In genomic region chr16:25042669-25043440, GRCm38 (mm10) we compare ENCODE assay signal across 12 mouse cellular contexts.
DNase-seq lines count a peak whose midpoint lies in the region; ATAC-seq and TF ChIP-seq lines count a peak whose summit lies in the region.
"Had no signal": no experiment of that assay in that cellular context is flagged by ENCODE, and none has a peak within 500 bp of the region (broad histone marks: within the 10 kb centered on the region; RNA-seq: fewer than 3 reads in every experiment).

No protein-coding gene starts in this region.

- H3K27ac ChIP-seq in bone marrow macrophage, adult 2 months (ENCODE audit: insufficient read depth, low read depth, low read length) = peak overlapping the region; percentile 86
- 0 out of 2 replicates have a peak overlapping the region, but pooled peaks have one; percentile 6 for H3K27ac ChIP-seq in heart, embryonic 13.5 days (replicated peaks)
- H3K27ac ChIP-seq: hindbrain, postnatal 0 days; liver, embryonic 15.5 days had no signal

- no peak for TF ChIP-seq POLR2A in bone marrow macrophage, adult 2 months (IDR thresholded peaks at IDR 0.05; ENCODE audit: borderline replicate concordance, low read depth, low read length)
- no peak for TF ChIP-seq POLR2A in myocyte (IDR thresholded peaks at IDR 0.05; ENCODE audit: insufficient read length, low read depth)

- peaks cover 81% of the 10 kb centered on the region for H3K4me1 ChIP-seq in bone marrow macrophage, adult 2 months (ENCODE audit: control insufficient read depth, insufficient read depth, low read length)
- peaks cover 41% of the 10 kb centered on the region for H3K4me1 ChIP-seq in heart, embryonic 13.5 days
- H3K4me1 ChIP-seq: liver, embryonic 15.5 days had no signal

- no peak for ATAC-seq in heart, embryonic 13.5 days (ENCODE audit: extremely low read depth, insufficient number of reproducible peaks, low FRiP score, low TSS enrichment)
- ATAC-seq: hindbrain, postnatal 0 days; midbrain, embryonic 16.5 days had no signal

- no peak overlapping the region for H3K9ac ChIP-seq in heart, embryonic 13.5 days
- H3K9ac ChIP-seq: liver, embryonic 15.5 days had no signal

- 53% methylated on average over 8 of the region's 8 CpGs for WGBS in heart, embryonic 13.5 days

- peaks cover 7% of the 10 kb centered on the region; the same call in 1 of the 2 replicates for H3K27me3 ChIP-seq in heart, embryonic 13.5 days (replicated peaks)
- H3K27me3 ChIP-seq in myocyte (ENCODE audit: control insufficient read depth, insufficient read depth, insufficient read length) = no peaks in the 10 kb centered on the region
- H3K27me3 ChIP-seq: liver, embryonic 15.5 days had no signal

- no peaks in the 10 kb centered on the region for H3K36me3 ChIP-seq in heart, embryonic 13.5 days
- H3K36me3 ChIP-seq in myocyte (ENCODE audit: control insufficient read depth, insufficient read depth) = no peaks in the 10 kb centered on the region
- H3K36me3 ChIP-seq: liver, embryonic 15.5 days had no signal

- no peak for TF ChIP-seq CTCF in bone marrow macrophage, adult 2 months (IDR thresholded peaks at IDR 0.05; ENCODE audit: low read depth, low read length)

- no peaks in the 10 kb centered on the region for H3K79me2 ChIP-seq in myocyte (ENCODE audit: control insufficient read depth, insufficient read depth)

- peak overlapping the region; percentile 49 for H3K4me3 ChIP-seq in bone marrow macrophage, adult 2 months (ENCODE audit: insufficient read depth, low read length)
- H3K4me3 ChIP-seq in heart, embryonic 13.5 days = no peak overlapping the region
- H3K4me3 ChIP-seq in myocyte = peak overlapping the region; percentile 18
- H3K4me3 ChIP-seq: erythroblast, embryonic 14.5 days; liver, embryonic 15.5 days had no signal

- H3K4me2 ChIP-seq in heart, embryonic 13.5 days = no peak overlapping the region
- H3K4me2 ChIP-seq in myocyte (ENCODE audit: low read depth) = peak overlapping the region; percentile 88
- H3K4me2 ChIP-seq: liver, embryonic 15.5 days had no signal

- H3K9me3 ChIP-seq in heart, embryonic 13.5 days = no peaks in the 10 kb centered on the region
- H3K9me3 ChIP-seq: liver, embryonic 15.5 days had no signal

- DNase-seq in kidney, postnatal 10 days = peak; percentile 34
- no peak for DNase-seq in kidney, adult 18-20 months
- no peak for DNase-seq in neural tube, embryonic 10.5 days (ENCODE audit: extremely low spot score, low spot score)
- no peak for DNase-seq in thymus, postnatal 10 days (ENCODE audit: low spot score in 2 of 2)
- DNase-seq: cerebellum, adult 9-10 months had no signal

- no peak overlapping the region for H3ac ChIP-seq in myocyte (ENCODE audit: control insufficient read depth, insufficient read length)

TF ChIP-seq in myocyte, 11 proteins besides CTCF, POLR2A, EP300 and RAD21:
- no peak for TF ChIP-seq TCF3 (IDR thresholded peaks at IDR 0.05; ENCODE audit: insufficient read length, low read depth)
